In the genomic region with DNA sequence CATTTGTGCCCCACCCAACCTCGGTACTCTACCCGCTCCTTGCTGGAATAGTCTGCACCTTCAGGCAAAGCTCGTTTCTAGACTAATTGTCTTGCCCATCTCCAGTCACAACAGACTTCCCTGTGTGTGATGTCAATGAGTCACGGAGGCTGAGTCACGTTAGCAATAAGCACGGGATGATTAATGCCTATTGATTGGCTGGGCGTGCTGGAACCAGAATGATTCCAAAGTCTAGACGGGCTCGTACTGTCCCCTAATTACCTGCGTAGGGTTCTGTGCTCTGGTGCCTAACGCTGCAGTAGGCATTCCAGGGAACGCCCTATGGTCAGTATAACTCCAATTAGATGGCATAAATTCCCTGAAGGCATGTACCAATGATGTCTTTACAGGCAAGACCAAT, we compare ENCODE assay signal across 8 mouse cellular contexts.
DNase-seq lines count a peak whose midpoint lies in the region; ATAC-seq and TF ChIP-seq lines count a peak whose summit lies in the region.

No protein-coding gene starts in this region.

- no peaks in the 10 kb centered on the region for H3K27me3 ChIP-seq in kidney, adult 2 months (replicated peaks; ENCODE audit: control insufficient read depth, insufficient read depth, low read length)
- no peaks in the 10 kb centered on the region for H3K27me3 ChIP-seq in Patski

- no peak for TF ChIP-seq CTCF in kidney, adult 2 months (conservative IDR thresholded peaks at IDR 0.05; ENCODE audit: insufficient read depth, insufficient read length, low read depth, low read length)
- TF ChIP-seq CTCF in Patski (IDR thresholded peaks at IDR 0.05), result no peak

- CTCF ChIA-PET in Patski (lab: Charles Lee), result no interaction called here

- peak overlapping the region; percentile 27; the same call in 1 of the 2 replicates for H3K4me3 ChIP-seq in kidney, adult 2 months (ENCODE audit: insufficient read depth, low read depth, low read length)

- ATAC-seq in Patski, result no peak

- no peak for TF ChIP-seq POLR2A in kidney, adult 2 months (IDR thresholded peaks at IDR 0.05; ENCODE audit: low read depth, low read length)

- H3K27ac ChIP-seq in kidney, adult 2 months (ENCODE audit: insufficient read depth, low read depth, low read length), result no peak overlapping the region

- peaks cover 3% of the 10 kb centered on the region; the same call in 1 of the 2 replicates for H3K4me1 ChIP-seq in kidney, adult 2 months (ENCODE audit: control insufficient read depth, insufficient read depth, low read length)

- WGBS in kidney, adult 2 months, result 77% methylated on average over 12 of the region's 12 CpGs
- 31% methylated on average over 12 of the region's 12 CpGs for WGBS in large intestine, adult 2 months

- in situ Hi-C loops in Patski (cut with MboI; ENCODE audit: low pct_unique_long_range_greater_than_20kb), result no loop called here

- DNase-seq in kidney, adult 2 months, result no peak
- DNase-seq in kidney, postnatal 4 days, result no peak
- DNase-seq in 3T3-L1 (ENCODE audit: low read depth, low spot score) (peak; percentile 9), Patski (ENCODE audit: low read depth, low spot score) (peak; percentile 12)
- DNase-seq in large intestine, adult 2 months (ENCODE audit: low read depth, low spot score), result peak; percentile 91
- no peak for DNase-seq in B cell, adult 2 months
- DNase-seq in thymus, adult 18-20 months, result no peak
- DNase-seq in c-Kit-positive CD71-positive TER-119-positive erythroid progenitor cells, embryonic 14.5 days (ENCODE audit: low spot score), result no peak

- POLR2A ChIA-PET in Patski (lab: Charles Lee), result no interaction called here

- H3K36me3 ChIP-seq in kidney, adult 2 months (ENCODE audit: control insufficient read depth, insufficient read depth, low read length), result no peaks in the 10 kb centered on the region

Comparison
In these comparisons a context has a peak if more than half of its experiments do, and no peak if none do; other contexts are left out.
1. DNase-seq: peak in 3T3-L1 (single experiment), Patski (single experiment) and large intestine, adult 2 months (single experiment); none in kidney, adult 2 months (single experiment), kidney, postnatal 4 days (0 of 2), B cell, adult 2 months (0 of 2), thymus, adult 18-20 months (0 of 2) and c-Kit-positive CD71-positive TER-119-positive erythroid progenitor cells, embryonic 14.5 days (single experiment).